Mouse (Mus musculus): ENCODE measurements around the gene Setdb1.

The Setdb1 gene

GRCm38 (mm10) chr3:95291041-95291440 lies 66.0 kb downstream of the Setdb1 start:
- no peak for DNase-seq (ENCODE audit: low read depth)

- DNase-seq (ENCODE audit: low read depth): no peak
Observed at GRCm38 (mm10) chr3:95290156-95290555, 66.8 kb downstream of the Setdb1 start.

- DNase-seq (ENCODE audit: low read depth): no peak
Observed at GRCm38 (mm10) chr3:95289419-95289818, 67.6 kb downstream of the Setdb1 start.

- no peak for DNase-seq (ENCODE audit: low read depth)
Observed at GRCm38 (mm10) chr3:95287541-95287940, 69.5 kb downstream of the Setdb1 start.

GRCm38 (mm10) chr3:95286510-95286909 lies 70.5 kb downstream of the Setdb1 start:
- no peak for DNase-seq (ENCODE audit: low read depth)

- no peak for DNase-seq (ENCODE audit: low read depth)
Observed at GRCm38 (mm10) chr3:95286011-95286410, 71.0 kb downstream of the Setdb1 start.

GRCm38 (mm10) chr3:95285390-95285789 lies 71.6 kb downstream of the Setdb1 start:
- no peak for DNase-seq (ENCODE audit: low read depth)

GRCm38 (mm10) chr3:95284501-95285281 lies 72.3 kb downstream of the Setdb1 start:
- no peak for DNase-seq (ENCODE audit: low read depth)

GRCm38 (mm10) chr3:95284062-95284461 lies 72.9 kb downstream of the Setdb1 start:
- no peak for DNase-seq (ENCODE audit: low read depth)

- no peak for DNase-seq (ENCODE audit: low read depth)
Observed at GRCm38 (mm10) chr3:95283589-95283941, 73.4 kb downstream of the Setdb1 start.

- peak; percentile 66 for DNase-seq (ENCODE audit: low read depth)
Observed at GRCm38 (mm10) chr3:95282865-95283588, 74.0 kb downstream of the Setdb1 start.

GRCm38 (mm10) chr3:95282381-95282864 lies 74.6 kb downstream of the Setdb1 start:
- DNase-seq (ENCODE audit: low read depth): no peak

- DNase-seq (ENCODE audit: low read depth): peak; percentile 99
Observed at GRCm38 (mm10) chr3:95281216-95282126, 75.5 kb downstream of the Setdb1 start, which contains the start of the genes Mindy1 and Prune1. TSS of gene Mindy1 (plus strand) at chr3:95281345. TSS of gene Prune1 (minus strand) at chr3:95282076.

GRCm38 (mm10) chr3:95280747-95281146 lies 76.3 kb downstream of the Setdb1 start:
- DNase-seq (ENCODE audit: low read depth): no peak

- no peak for DNase-seq (ENCODE audit: low read depth)
Observed at GRCm38 (mm10) chr3:95277149-95277551, 79.9 kb downstream of the Setdb1 start.

- DNase-seq (ENCODE audit: low read depth): no peak
Observed at GRCm38 (mm10) chr3:95276428-95276934, 80.5 kb downstream of the Setdb1 start.

GRCm38 (mm10) chr3:95275161-95275560 lies 81.8 kb downstream of the Setdb1 start:
- DNase-seq (ENCODE audit: low read depth): no peak

GRCm38 (mm10) chr3:95274453-95274852 lies 82.5 kb downstream of the Setdb1 start:
- DNase-seq (ENCODE audit: low read depth): no peak
